Comparison of ENCODE assay signal across 8 mouse cellular contexts in the genomic region with DNA sequence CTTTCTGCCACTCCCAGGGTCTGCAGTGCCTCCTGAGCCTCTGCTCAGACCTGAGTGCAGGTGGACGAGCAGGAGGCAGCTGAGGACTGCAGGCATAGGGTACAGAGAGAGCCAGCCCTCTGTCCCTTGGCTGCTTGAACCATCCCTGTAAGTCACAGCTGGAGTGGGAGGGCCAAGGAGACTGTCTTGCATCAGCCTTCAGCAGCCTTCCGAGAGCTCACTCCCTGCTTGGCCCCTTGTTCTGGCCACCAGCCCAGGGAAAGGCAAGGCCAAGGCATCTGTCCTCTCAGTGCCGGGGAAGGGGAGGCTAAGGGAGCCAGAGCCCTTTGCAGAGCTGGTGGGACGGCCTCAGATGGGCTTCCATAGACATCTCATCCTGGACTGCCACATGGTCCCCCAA. TPM values are rescaled to one million over a fixed set of nuclear protein-coding genes. Genes with fewer than 3 reads are reported as not detected.
DNase-seq lines count a peak whose midpoint lies in the region; ATAC-seq and TF ChIP-seq lines count a peak whose summit lies in the region.

No protein-coding gene starts in this region.

- H3K9me3 ChIP-seq in forebrain, postnatal 0 days (ENCODE audit: low read length), result no peaks in the 10 kb centered on the region
- H3K9me3 ChIP-seq in forebrain, embryonic 16.5 days (ENCODE audit: control insufficient read depth, low read length), result no peaks in the 10 kb centered on the region
- no peaks in the 10 kb centered on the region for H3K9me3 ChIP-seq in E14TG2a.4 (ENCODE audit: low read length)
- H3K9me3 ChIP-seq in limb, embryonic 15.5 days, result no peaks in the 10 kb centered on the region

- H3K4me3 ChIP-seq in forebrain, postnatal 0 days (ENCODE audit: low read depth, low read length), result no peak overlapping the region
- H3K4me3 ChIP-seq in forebrain, embryonic 16.5 days (replicated peaks; ENCODE audit: low read length), result no peak overlapping the region
- H3K4me3 ChIP-seq in E14TG2a.4 (replicated peaks; ENCODE audit: low read length), result peak overlapping the region; percentile 64
- H3K4me3 ChIP-seq in limb, embryonic 15.5 days, result no peak overlapping the region

- 67% methylated on average over 4 of the region's 4 CpGs for WGBS in forebrain, postnatal 0 days
- WGBS in forebrain, embryonic 16.5 days, result 78% methylated on average over 4 of the region's 4 CpGs
- WGBS in limb, embryonic 15.5 days, result 73% methylated on average over 4 of the region's 4 CpGs

- no peak for DNase-seq in forebrain, postnatal 0 days
- peak; percentile 83 to 89 for DNase-seq in heart, adult 18-20 months
- DNase-seq in testis, postnatal 14 days (ENCODE audit: low spot score), result no peak
- DNase-seq in embryo, embryonic 10.5 days (ENCODE audit: low spot score), result no peak

- no peak for ATAC-seq in forebrain, postnatal 0 days
- ATAC-seq in forebrain, embryonic 16.5 days, result no peak
- ATAC-seq in limb, embryonic 15.5 days (ENCODE audit: insufficient number of reproducible peaks, low FRiP score, low TSS enrichment, low read depth), result no peak
- ATAC-seq in inflammation-experienced regulatory T-cells, adult 6 months, result no peak

- H3K4me2 ChIP-seq in forebrain, postnatal 0 days (ENCODE audit: low read depth), result no peak overlapping the region
- H3K4me2 ChIP-seq in forebrain, embryonic 16.5 days (ENCODE audit: low read length), result no peak overlapping the region
- H3K4me2 ChIP-seq in limb, embryonic 15.5 days, result no peak overlapping the region

- no peak for TF ChIP-seq CTCF in forebrain, postnatal 0 days (IDR thresholded peaks at IDR 0.05; ENCODE audit: low read depth)
- no peak for TF ChIP-seq CTCF in E14TG2a.4 (conservative IDR thresholded peaks at IDR 0.05; ENCODE audit: low read length)

- H3K36me3 ChIP-seq in forebrain, postnatal 0 days (ENCODE audit: insufficient read depth), result peaks cover 48% of the 10 kb centered on the region
- H3K36me3 ChIP-seq in forebrain, embryonic 16.5 days (ENCODE audit: control insufficient read depth, insufficient read depth), result peaks cover 9% of the 10 kb centered on the region; the same call in 1 of the 2 replicates
- peaks cover 35% of the 10 kb centered on the region for H3K36me3 ChIP-seq in E14TG2a.4 (ENCODE audit: insufficient read depth, low read length)
- H3K36me3 ChIP-seq in limb, embryonic 15.5 days, result peaks cover 58% of the 10 kb centered on the region

- no peaks in the 10 kb centered on the region for H3K27me3 ChIP-seq in forebrain, postnatal 0 days (ENCODE audit: insufficient read depth, low read length)
- no peaks in the 10 kb centered on the region for H3K27me3 ChIP-seq in forebrain, embryonic 16.5 days (replicated peaks; ENCODE audit: control insufficient read depth, insufficient read depth, low read length)
- H3K27me3 ChIP-seq in E14TG2a.4 (ENCODE audit: insufficient read depth, low read length), result no peaks in the 10 kb centered on the region
- H3K27me3 ChIP-seq in limb, embryonic 15.5 days, result no peaks in the 10 kb centered on the region

- H3K9ac ChIP-seq in forebrain, postnatal 0 days, result no peak overlapping the region
- no peak overlapping the region for H3K9ac ChIP-seq in forebrain, embryonic 16.5 days (replicated peaks; ENCODE audit: low read depth, low read length)
- H3K9ac ChIP-seq in limb, embryonic 15.5 days, result no peak overlapping the region

- H3K4me1 ChIP-seq in forebrain, postnatal 0 days (ENCODE audit: insufficient read depth), result no peaks in the 10 kb centered on the region
- H3K4me1 ChIP-seq in forebrain, embryonic 16.5 days (replicated peaks; ENCODE audit: control insufficient read depth, insufficient read depth, low read length), result peaks cover 5% of the 10 kb centered on the region
- H3K4me1 ChIP-seq in E14TG2a.4 (replicated peaks; ENCODE audit: low read depth, low read length), result peaks cover 100% of the 10 kb centered on the region
- peaks cover 54% of the 10 kb centered on the region for H3K4me1 ChIP-seq in limb, embryonic 15.5 days

- peak overlapping the region; percentile 21; the same call in 1 of the 2 replicates for H3K27ac ChIP-seq in forebrain, postnatal 0 days (ENCODE audit: low read depth, low read length)
- H3K27ac ChIP-seq in forebrain, embryonic 16.5 days (ENCODE audit: low read length), result no peak overlapping the region
- H3K27ac ChIP-seq in limb, embryonic 15.5 days, result peak overlapping the region; percentile 57

RNA-seq across cellular contexts. Expression of a gene that starts 23.3 kb away (rescaled TPM):
- total RNA-seq in forebrain, postnatal 0 days (2014; rRNA removed), result 68.6 and 76.5 TPM in 2 replicates
- 25.9 and 28.2 TPM in 2 replicates for polyA plus RNA-seq in forebrain, postnatal 0 days (2015; fragmentation: Nextera tagmentation; extraction: Ambion mirVana)
- polyA plus RNA-seq in forebrain, embryonic 16.5 days (2015; fragmentation: Nextera tagmentation; extraction: Ambion mirVana), result 24.5 and 27.7 TPM in 2 replicates
- 10 to 100 TPM; 33.9 to 38.8 TPM for total RNA-seq in heart, adult 18-20 months (2021)
- 14.6 and 15.1 TPM in 2 replicates for polyA plus RNA-seq in limb, embryonic 15.5 days (2015; fragmentation: Nextera tagmentation; extraction: Ambion mirVana)
- polyA plus RNA-seq in inflammation-experienced regulatory T-cells, adult 6 months (2017; shearing (Covaris generic)), result 10 to 100 TPM; 24.1 to 26.3 (median 25.9) TPM

Comparison
In these comparisons a context has a peak if more than half of its experiments do, and no peak if none do; other contexts are left out.
1. DNase-seq: peak in heart, adult 18-20 months (2 of 2); none in forebrain, postnatal 0 days (single experiment), testis, postnatal 14 days (single experiment) and embryo, embryonic 10.5 days (single experiment).